Mouse (Mus musculus) brown adipose tissue, adult 24 weeks (tissue): ENCODE data around the gene Car12. TPM values are rescaled to one million over a fixed set of nuclear protein-coding genes. Genes with fewer than 3 reads are reported as not detected.

Experiments used
- H3K27ac ChIP-seq: fragments of 200-500 bp; replicated peaks from 2 replicates; pipeline ENCODE4 v1.5.1; 2012; ENCODE audit warnings: low read depth, mild to moderate bottlenecking, low read length
- H3K4me1 ChIP-seq: fragments of 200-500 bp; 2 replicates; pipeline ENCODE4 v1.6.1; 2012; ENCODE audit warnings: low read length, mixed read lengths; ENCODE audit not compliant: control insufficient read depth, insufficient read depth, insufficient read length
- H3K4me3 ChIP-seq: fragments of 200-500 bp; 2 replicates; pipeline ENCODE4 v1.5.1; 2012; ENCODE audit warnings: low read depth, mild to moderate bottlenecking, low read length, moderate library complexity; ENCODE audit not compliant: insufficient read depth
- polyA plus RNA-seq: library from polyadenylated mRNA; stranded (reverse); fragments of >200 nt; gene quantifications from 2 replicates; pipeline ENCODE4 v1.2.4, GENCODE M21; 2012; ENCODE audit not compliant: missing spikeins, insufficient read depth, insufficient read length

Car12 gene
- polyA plus RNA-seq, 1 experiment: 0.99 TPM

- Histone ChIP-seq H3K4me3 (no peak overlapping the region), H3K4me1 (no peaks in the 10 kb centered on the region), H3K27ac (no peak overlapping the region)
Measured at GRCm38 (mm10) chr9:66699748-66700147, 13.7 kb upstream of the Car12 start.

GRCm38 (mm10) chr9:66703002-66703401 lies 10.5 kb upstream of the Car12 start:
- Histone ChIP-seq H3K4me1 (no peaks in the 10 kb centered on the region), H3K4me3 (no peak overlapping the region), H3K27ac (no peak overlapping the region)

- Histone ChIP-seq H3K27ac (no peak overlapping the region), H3K4me3 (no peak overlapping the region), H3K4me1 (peaks cover 4% of the 10 kb centered on the region; the same call in 1 of the 2 replicates)
Measured at GRCm38 (mm10) chr9:66705354-66705753, 8.1 kb upstream of the Car12 start.

- peaks cover 4% of the 10 kb centered on the region; the same call in 1 of the 2 replicates for H3K4me1 ChIP-seq
- H3K4me3 ChIP-seq: no peak overlapping the region
- no peak overlapping the region for H3K27ac ChIP-seq
Measured at GRCm38 (mm10) chr9:66705766-66706165, 7.7 kb upstream of the Car12 start.

- no peak overlapping the region for H3K4me3 ChIP-seq
- peaks cover 4% of the 10 kb centered on the region; the same call in 1 of the 2 replicates for H3K4me1 ChIP-seq
Measured at GRCm38 (mm10) chr9:66708054-66708772, 5.3 kb upstream of the Car12 start.

GRCm38 (mm10) chr9:66708816-66709555 lies 4.5 kb upstream of the Car12 start:
- Histone ChIP-seq H3K4me1 (peaks cover 7% of the 10 kb centered on the region), H3K27ac (peak overlapping the region; percentile 16; the same call in 1 of the 2 replicates), H3K4me3 (no peak overlapping the region)

More at GRCm38 (mm10) chr9:66708054-66708772, 5.3 kb upstream of the Car12 start:
- H3K27ac ChIP-seq: no peak overlapping the region

GRCm38 (mm10) chr9:66710626-66711025 lies 2.9 kb upstream of the Car12 start:
- Histone ChIP-seq H3K4me1 (peaks cover 8% of the 10 kb centered on the region), H3K4me3 (no peak overlapping the region), H3K27ac (no peak overlapping the region)

GRCm38 (mm10) chr9:66714022-66714515 lies 583 bp downstream of the Car12 start:
- H3K4me1 ChIP-seq: peaks cover 7% of the 10 kb centered on the region
- no peak overlapping the region for H3K27ac ChIP-seq
- peak overlapping the region; percentile 31 for H3K4me3 ChIP-seq

- Histone ChIP-seq H3K27ac (no peak overlapping the region), H3K4me3 (no peak overlapping the region)
Measured at GRCm38 (mm10) chr9:66715361-66715760, 1.9 kb downstream of the Car12 start.

GRCm38 (mm10) chr9:66716533-66716932 lies 3.0 kb downstream of the Car12 start:
- Histone ChIP-seq H3K27ac (no peak overlapping the region), H3K4me3 (no peak overlapping the region), H3K4me1 (peaks cover 4% of the 10 kb centered on the region; the same call in 1 of the 2 replicates)

More at GRCm38 (mm10) chr9:66715361-66715760, 1.9 kb downstream of the Car12 start:
- H3K4me1 ChIP-seq: peaks cover 4% of the 10 kb centered on the region; the same call in 1 of the 2 replicates

GRCm38 (mm10) chr9:66720686-66721450 lies 7.4 kb downstream of the Car12 start:
- Histone ChIP-seq H3K4me3 (no peak overlapping the region), H3K27ac (no peak overlapping the region), H3K4me1 (no peaks in the 10 kb centered on the region; the same call in 1 of the 2 replicates)

GRCm38 (mm10) chr9:66722187-66722868 lies 8.8 kb downstream of the Car12 start:
- Histone ChIP-seq H3K27ac (no peak overlapping the region), H3K4me3 (no peak overlapping the region), H3K4me1 (no peaks in the 10 kb centered on the region; the same call in 1 of the 2 replicates)

- H3K27ac ChIP-seq: no peak overlapping the region
- H3K4me3 ChIP-seq: no peak overlapping the region
Measured at GRCm38 (mm10) chr9:66722869-66723272, 9.4 kb downstream of the Car12 start.

GRCm38 (mm10) chr9:66725591-66725990 lies 12.1 kb downstream of the Car12 start:
- H3K4me1 ChIP-seq: no peaks in the 10 kb centered on the region; the same call in 1 of the 2 replicates
- H3K27ac ChIP-seq: peak overlapping the region; percentile 12; the same call in 1 of the 2 replicates
- H3K4me3 ChIP-seq: no peak overlapping the region

More at GRCm38 (mm10) chr9:66722869-66723272, 9.4 kb downstream of the Car12 start:
- no peaks in the 10 kb centered on the region; the same call in 1 of the 2 replicates for H3K4me1 ChIP-seq
